Mouse (Mus musculus) liver, embryonic 14.5 days (tissue): ENCODE results near the gene Tomm20. TPM values are rescaled to one million over a fixed set of nuclear protein-coding genes. Genes with fewer than 3 reads are reported as not detected.

ENCODE experiments used
- ATAC-seq: fragments of 200-750 bp; cut with Nextera tagmentation; 2 replicates; pipeline ENCODE4 v1.8.0; 2017; ENCODE audit warnings: moderate number of reproducible peaks, mild to moderate bottlenecking, moderate library complexity; ENCODE audit not compliant: insufficient read depth
- DNase-seq, 3 experiments: peaks; one replicate each; pipeline ENCODE4 v3.0.0-alpha.2; 2012 to 2013; ENCODE audit warnings: low read depth in 3 of 3, low spot score in 3 of 3
- H3K27ac ChIP-seq: fragments of 300-500 bp; sonication (generic); 2 replicates; pipeline ENCODE4 v1.5.1; 2014; ENCODE audit warnings: moderate library complexity, mild to moderate bottlenecking, control low read depth, inconsistent platforms
- H3K27me3 ChIP-seq: fragments of 300-500 bp; sonication (generic); 2 replicates; pipeline ENCODE4 v1.6.1; 2014; ENCODE audit warnings: mild to moderate bottlenecking, low read length, moderate library complexity; ENCODE audit not compliant: control insufficient read depth, insufficient read depth
- H3K36me3 ChIP-seq: fragments of 300-500 bp; sonication (generic); replicated peaks from 2 replicates; pipeline ENCODE4 v1.6.1; 2014; ENCODE audit warnings: low read depth; ENCODE audit not compliant: control insufficient read depth, insufficient read depth
- H3K4me1 ChIP-seq, 2 experiments: fragments of 200-500 bp in 1 of 2; fragments of 300-500 bp in 1 of 2; sonication (generic) in 1 of 2; replicated peaks; 2 replicates each; pipeline ENCODE4 v1.6.1; 2012 to 2014; ENCODE audit warnings: antibody characterized with exemption in 1 of 2, inconsistent platforms in 1 of 2, low read length in 1 of 2; ENCODE audit not compliant: control insufficient read depth in 2 of 2, insufficient read depth in 2 of 2
- H3K4me2 ChIP-seq: fragments of 300-500 bp; sonication (generic); 2 replicates; pipeline ENCODE4 v1.6.1; 2014; ENCODE audit warnings: low read depth, mild to moderate bottlenecking, control low read depth, moderate library complexity
- H3K4me3 ChIP-seq, 2 experiments: fragments of 200-500 bp in 1 of 2; fragments of 300-500 bp in 1 of 2; sonication (generic) in 1 of 2; 2 replicates each; pipeline ENCODE4 v1.5.1; 2012 to 2014; ENCODE audit warnings: low read depth in 2 of 2, low read length in 2 of 2, mild to moderate bottlenecking in 2 of 2, control low read depth in 1 of 2, inconsistent platforms in 1 of 2, moderate library complexity in 1 of 2; ENCODE audit not compliant: insufficient read depth in 1 of 2
- H3K9ac ChIP-seq: fragments of 300-500 bp; sonication (generic); replicated peaks from 2 replicates; pipeline ENCODE4 v1.6.1; 2014; ENCODE audit warnings: mild to moderate bottlenecking, control low read depth, moderate library complexity
- H3K9me3 ChIP-seq: fragments of 300-500 bp; sonication (generic); 2 replicates; pipeline ENCODE4 v1.6.1; 2016; ENCODE audit warnings: low read length, mixed read lengths; ENCODE audit not compliant: control insufficient read depth
- CTCF ChIP-seq: IDR thresholded peaks from 2 replicates; pipeline ENCODE4 v1.5.1; 2016; ENCODE audit warnings: antibody characterized with exemption, low read depth, control low read depth
- EP300 ChIP-seq: IDR thresholded peaks from 2 replicates; pipeline ENCODE4 v1.6.1; 2016; ENCODE audit warnings: antibody characterized with exemption, low read depth
- WGBS: fragments of 180-500 bp; shearing (Covaris S2); extraction: QIAGEN DNeasy Blood & Tissue Kit; methylation state at CpG from one replicate; pipeline ENCODE4 v1.1.7; 2014; ENCODE audit not compliant: insufficient replicate concordance; 5-methylcytosine and 5-hydroxymethylcytosine counted together
- polyA plus RNA-seq, 2 experiments: library from polyadenylated mRNA; depleted of rRNA in 1 of 2; stranded (reverse) in 1 of 2; unstranded in 1 of 2; fragments of >200 nt; fragmentation: Nextera tagmentation in 1 of 2; extraction: Ambion mirVana in 1 of 2; gene quantifications; 2 replicates each; pipeline versions ENCODE4 v1.2.1 to v1.2.3; 2012 to 2014

Tomm20 gene
- polyA plus RNA-seq, 2 experiments, result 44.0 to 137 TPM

DNA sequence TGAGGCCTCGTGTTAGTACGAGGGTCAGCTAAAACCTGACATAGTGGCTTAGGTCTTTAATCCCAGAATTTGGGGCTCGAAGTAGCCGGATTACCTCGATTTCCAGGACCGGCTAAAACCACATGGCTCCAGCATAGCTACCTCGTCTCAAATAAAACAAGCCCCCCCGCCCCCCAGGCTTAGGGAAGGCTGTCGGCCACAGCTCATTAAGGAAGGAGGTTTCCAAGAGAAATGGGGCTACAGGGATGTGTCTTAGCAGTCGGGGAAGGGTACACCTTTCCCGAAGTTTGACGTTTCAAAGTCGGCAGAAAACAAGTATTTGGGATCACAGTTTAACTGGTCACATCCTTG lies 25.6 kb upstream of the Tomm20 start:
- H3K27me3 ChIP-seq, result no peaks in the 10 kb centered on the region
- ATAC-seq, result peak; percentile 11; the same call in 1 of the 2 replicates
- H3K36me3 ChIP-seq, result peaks cover 3% of the 10 kb centered on the region; the same call in 1 of the 2 replicates
- DNase-seq, result no peak
- H3K27ac ChIP-seq, result no peak overlapping the region
- H3K4me3 ChIP-seq, result peak overlapping the region; percentile 68 to 80
- H3K9me3 ChIP-seq, result no peaks in the 10 kb centered on the region
- peaks cover 3 to 20% of the 10 kb centered on the region in 2 experiments for H3K4me1 ChIP-seq
- peak overlapping the region; percentile 67 for H3K4me2 ChIP-seq
- no peak for TF ChIP-seq EP300
- no peak for TF ChIP-seq CTCF
- 12% methylated on average over 13 of the region's 13 CpGs for WGBS
- H3K9ac ChIP-seq, result peak overlapping the region; percentile 28

- H3K36me3 ChIP-seq, result peaks cover 3% of the 10 kb centered on the region; the same call in 1 of the 2 replicates
These were observed 25.1 kb upstream of the Tomm20 start, which contains the start of gene Rbm34 for GRCm38 (mm10) chr8:126970579-126971313. Gene Rbm34, minus strand, starts transcription at chr8:126971071.

DNA sequence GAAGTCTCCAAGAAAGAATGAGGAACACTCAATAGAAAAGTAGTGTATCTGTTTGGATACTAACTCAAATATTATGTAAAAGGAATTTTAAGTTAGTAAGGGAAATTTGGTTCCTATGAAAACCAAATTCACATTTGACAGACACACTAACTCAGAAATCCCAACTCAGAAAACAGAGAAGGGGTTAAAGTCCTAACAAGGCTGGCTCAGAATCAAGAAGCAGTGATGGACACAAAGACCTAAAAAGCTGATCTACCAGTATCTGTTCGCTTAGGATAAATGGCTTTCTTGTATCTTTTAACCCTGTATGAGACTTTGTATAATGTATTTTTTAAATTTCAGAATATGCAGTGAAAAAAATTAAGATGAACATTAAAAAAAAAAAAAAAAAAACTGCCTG lies 23.9 kb upstream of the Tomm20 start:
- 72% methylated on average over 1 of the region's 1 CpGs for WGBS
- H3K4me1 ChIP-seq, result peaks cover 3 to 19% of the 10 kb centered on the region in 2 experiments
- H3K27ac ChIP-seq, result no peak overlapping the region
- no peak for TF ChIP-seq CTCF
- peak overlapping the region; percentile 67 for H3K4me2 ChIP-seq
- no peak overlapping the region for H3K9ac ChIP-seq
- peaks cover 3% of the 10 kb centered on the region; the same call in 1 of the 2 replicates for H3K36me3 ChIP-seq
- no peaks in the 10 kb centered on the region for H3K27me3 ChIP-seq
- H3K9me3 ChIP-seq, result no peaks in the 10 kb centered on the region
- ATAC-seq (no peak), DNase-seq (no peak)
- no peak overlapping the region for H3K4me3 ChIP-seq

More at GRCm38 (mm10) chr8:126970579-126971313, 25.1 kb upstream of the Tomm20 start, which contains the start of gene Rbm34:
- peak within 1 kb of the TSS; percentile 68 to 94 for H3K4me3 ChIP-seq
- DNase-seq, result peak; percentile 89 to 93 (median 91)
- peak; percentile 97 for ATAC-seq
- H3K27ac ChIP-seq, result no peak within 1 kb of the TSS
- H3K9me3 ChIP-seq, result no peaks in the 10 kb centered on the region
- peaks cover 3 to 20% of the 10 kb centered on the region in 2 experiments for H3K4me1 ChIP-seq
- H3K4me2 ChIP-seq, result peak within 1 kb of the TSS; percentile 67
- TF ChIP-seq EP300 (peak; percentile 42; the same call in 1 of the 2 replicates), CTCF (no peak)
- under 1% methylated on average over 50 of the region's 50 CpGs for WGBS
- H3K9ac ChIP-seq, result peak within 1 kb of the TSS; percentile 66
- no peaks in the 10 kb centered on the region for H3K27me3 ChIP-seq

DNA sequence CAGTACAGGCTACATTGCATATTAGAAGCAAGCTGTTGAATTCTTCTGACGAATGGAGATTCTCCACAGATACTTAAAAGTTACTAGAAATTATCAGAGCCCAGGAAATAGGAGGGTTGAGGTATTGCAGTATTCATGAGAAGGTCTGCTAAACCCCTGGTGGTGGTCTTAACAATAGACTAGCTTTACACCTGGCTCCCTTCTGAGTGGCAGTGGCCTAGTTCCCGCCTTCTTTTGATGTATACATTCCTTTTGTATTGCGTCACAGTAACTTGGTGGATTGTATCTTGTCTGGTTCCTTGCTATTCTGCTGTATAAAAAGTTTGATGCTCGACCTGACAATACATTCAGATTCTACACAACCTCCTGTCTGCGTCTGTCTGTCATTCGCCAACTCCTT lies 22.5 kb upstream of the Tomm20 start:
- DNase-seq (no peak), ATAC-seq (no peak)
- no peaks in the 10 kb centered on the region for H3K27me3 ChIP-seq
- no peak overlapping the region for H3K9ac ChIP-seq
- no peaks in the 10 kb centered on the region for H3K9me3 ChIP-seq
- TF ChIP-seq CTCF (no peak), EP300 (no peak)
- 77% methylated on average over 6 of the region's 6 CpGs for WGBS
- H3K4me1 ChIP-seq, result peaks cover 3 to 6% of the 10 kb centered on the region in 2 experiments
- H3K4me3 ChIP-seq, result no peak overlapping the region
- H3K4me2 ChIP-seq, result no peak overlapping the region
- H3K27ac ChIP-seq, result no peak overlapping the region
- peaks cover 3% of the 10 kb centered on the region; the same call in 1 of the 2 replicates for H3K36me3 ChIP-seq

DNA sequence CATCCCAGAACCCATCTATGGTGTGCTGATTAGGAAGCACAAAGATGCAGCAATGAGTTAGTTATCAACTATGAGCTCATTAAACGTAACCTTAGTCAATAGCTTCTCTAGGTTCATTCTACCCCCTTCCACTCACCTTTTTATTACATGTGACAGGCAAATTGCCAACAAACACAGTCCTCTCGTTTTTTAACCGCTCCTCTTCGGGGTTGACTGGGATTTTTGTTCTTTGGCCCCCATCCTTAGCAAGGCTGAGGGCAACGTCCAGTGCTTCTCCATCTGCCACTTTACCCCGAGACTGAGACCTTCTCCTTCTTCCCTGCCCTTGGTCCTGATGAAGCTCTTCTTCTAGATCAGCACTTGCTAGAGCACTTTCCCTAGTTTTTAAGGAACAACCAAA lies 19.6 kb upstream of the Tomm20 start:
- H3K9me3 ChIP-seq, result no peaks in the 10 kb centered on the region
- H3K4me1 ChIP-seq, result peaks cover 2 to 3% of the 10 kb centered on the region in 2 experiments; a peak in 2 of 4 replicates
- no peak overlapping the region for H3K4me2 ChIP-seq
- no peak overlapping the region for H3K9ac ChIP-seq
- peaks cover 3% of the 10 kb centered on the region; the same call in 1 of the 2 replicates for H3K36me3 ChIP-seq
- WGBS, result 72% methylated on average over 6 of the region's 6 CpGs
- ATAC-seq, result no peak
- H3K27ac ChIP-seq, result no peak overlapping the region
- H3K4me3 ChIP-seq, result no peak overlapping the region
- no peaks in the 10 kb centered on the region for H3K27me3 ChIP-seq
- DNase-seq, result no peak
- TF ChIP-seq EP300 (no peak), CTCF (no peak)
